Mouse (Mus musculus) neural tube, embryonic 13.5 days (tissue): Measurements from ENCODE around the gene Ccne1. TPM values are rescaled to one million over a fixed set of nuclear protein-coding genes. Genes with fewer than 3 reads are reported as not detected.
"Not testable (repeated sequence)": the region's sequence is repeated elsewhere in the genome, so short reads cannot be mapped to it uniquely, and the experiment has no call there.

ENCODE experiments used
- ATAC-seq: fragments of 200-750 bp; cut with Nextera tagmentation; 2 replicates; pipeline ENCODE4 v1.8.0; 2017; ENCODE audit warnings: low read depth, mild to moderate bottlenecking, moderate TSS enrichment, moderate library complexity
- H3K27ac ChIP-seq: fragments of 300-500 bp; sonication (generic); replicated peaks from 2 replicates; pipeline ENCODE4 v1.5.1; 2015; ENCODE audit warnings: moderate library complexity, mild to moderate bottlenecking, inconsistent platforms
- H3K27me3 ChIP-seq: fragments of 300-500 bp; sonication (generic); 2 replicates; pipeline ENCODE4 v1.6.1; 2015; ENCODE audit warnings: mild to moderate bottlenecking, inconsistent platforms
- H3K36me3 ChIP-seq: fragments of 300-500 bp; sonication (generic); 2 replicates; pipeline ENCODE4 v1.6.1; 2015; ENCODE audit warnings: mild to moderate bottlenecking, inconsistent platforms
- H3K4me1 ChIP-seq: fragments of 300-500 bp; sonication (generic); replicated peaks from 2 replicates; pipeline ENCODE4 v1.6.1; 2015; ENCODE audit warnings: inconsistent platforms
- H3K4me2 ChIP-seq: fragments of 300-500 bp; sonication (generic); 2 replicates; pipeline ENCODE4 v1.6.1; 2015; ENCODE audit warnings: inconsistent platforms, mild to moderate bottlenecking, moderate library complexity
- H3K4me3 ChIP-seq: fragments of 300-500 bp; sonication (generic); 2 replicates; pipeline ENCODE4 v1.5.1; 2015; ENCODE audit warnings: mild to moderate bottlenecking, inconsistent platforms
- H3K9ac ChIP-seq: fragments of 300-500 bp; sonication (generic); 2 replicates; pipeline ENCODE4 v1.6.1; 2015; ENCODE audit warnings: moderate library complexity, mild to moderate bottlenecking, inconsistent platforms
- H3K9me3 ChIP-seq: fragments of 300-500 bp; sonication (generic); 2 replicates; pipeline ENCODE4 v1.6.1; 2016; ENCODE audit warnings: inconsistent platforms
- WGBS: fragments of 180-500 bp; shearing (Covaris S2); methylation state at CpG from one replicate; pipeline ENCODE4 v1.1.7; 2015; 5-methylcytosine and 5-hydroxymethylcytosine counted together
- polyA plus RNA-seq: library from polyadenylated mRNA; unstranded; fragments of >200 nt; fragmentation: Nextera tagmentation; extraction: Ambion mirVana; gene quantifications from 2 replicates; pipeline ENCODE4 v1.2.1, GENCODE M21; 2015

Ccne1 gene
- polyA plus RNA-seq, 1 experiment from 2014 or later: 18.2 TPM

GRCm38 (mm10) chr7:38128256-38128655 lies 20.9 kb upstream of the Ccne1 start:
- not testable (repeated sequence) for ATAC-seq, H3K27ac ChIP-seq, H3K9ac ChIP-seq, H3K9me3 ChIP-seq, H3K27me3 ChIP-seq, H3K4me2 ChIP-seq, H3K36me3 ChIP-seq, H3K4me3 ChIP-seq
- H3K4me1 ChIP-seq: peaks cover 16% of the 10 kb centered on the region
- 66% methylated on average over 5 of the region's 5 CpGs for WGBS

- no peak for ATAC-seq
- peaks cover 14% of the 10 kb centered on the region for H3K4me1 ChIP-seq
- H3K4me3 ChIP-seq: no peak overlapping the region
- WGBS: 70% methylated on average over 12 of the region's 12 CpGs
- H3K9ac ChIP-seq: no peak overlapping the region; the same call in 1 of the 2 replicates
- H3K36me3 ChIP-seq: no peaks in the 10 kb centered on the region
- no peaks in the 10 kb centered on the region for H3K27me3 ChIP-seq
- H3K4me2 ChIP-seq: no peak overlapping the region
- no peak overlapping the region for H3K27ac ChIP-seq
- H3K9me3 ChIP-seq: no peaks in the 10 kb centered on the region
These were observed 18.3 kb upstream of the Ccne1 start for GRCm38 (mm10) chr7:38125565-38126159.

- H3K36me3 ChIP-seq, H3K4me3 ChIP-seq, H3K4me2 ChIP-seq, H3K9ac ChIP-seq, H3K27me3 ChIP-seq, H3K9me3 ChIP-seq, H3K27ac ChIP-seq, H3K4me1 ChIP-seq, ATAC-seq: not testable (repeated sequence)
- 96% methylated on average over 2 of the region's 2 CpGs for WGBS
These were observed 16.8 kb upstream of the Ccne1 start for GRCm38 (mm10) chr7:38124164-38124563.

- Histone ChIP-seq H3K9me3 (no peaks in the 10 kb centered on the region), H3K27me3 (peaks cover 6% of the 10 kb centered on the region; the same call in 1 of the 2 replicates), H3K36me3 (no peaks in the 10 kb centered on the region), H3K4me2 (no peak overlapping the region), H3K27ac (no peak overlapping the region), H3K9ac (no peak overlapping the region), H3K4me3 (no peak overlapping the region), H3K4me1 (no peaks in the 10 kb centered on the region)
- ATAC-seq: no peak
- WGBS: 10% methylated on average over 1 of the region's 1 CpGs
These were observed 11.3 kb upstream of the Ccne1 start for GRCm38 (mm10) chr7:38118594-38118993.

- H3K9me3 ChIP-seq: no peaks in the 10 kb centered on the region
- no peak overlapping the region for H3K4me2 ChIP-seq
- no peak overlapping the region for H3K4me3 ChIP-seq
- H3K9ac ChIP-seq: no peak overlapping the region
- WGBS: 89% methylated on average over 9 of the region's 9 CpGs
- no peak overlapping the region for H3K27ac ChIP-seq
- H3K36me3 ChIP-seq: no peaks in the 10 kb centered on the region
- H3K4me1 ChIP-seq: no peaks in the 10 kb centered on the region
- H3K27me3 ChIP-seq: peaks cover 4% of the 10 kb centered on the region; the same call in 1 of the 2 replicates
- ATAC-seq: no peak
These were observed 5.1 kb upstream of the Ccne1 start for GRCm38 (mm10) chr7:38112451-38112850.

GRCm38 (mm10) chr7:38111996-38112395 lies 4.7 kb upstream of the Ccne1 start:
- H3K9ac ChIP-seq: no peak overlapping the region
- H3K27ac ChIP-seq: peak overlapping the region; percentile 28; the same call in 1 of the 2 replicates
- no peak overlapping the region for H3K4me2 ChIP-seq
- H3K36me3 ChIP-seq: no peaks in the 10 kb centered on the region
- peaks cover under 1% of the 10 kb centered on the region; the same call in 1 of the 2 replicates for H3K4me1 ChIP-seq
- 47% methylated on average over 3 of the region's 3 CpGs for WGBS
- H3K9me3 ChIP-seq: no peaks in the 10 kb centered on the region
- H3K27me3 ChIP-seq: peaks cover 4% of the 10 kb centered on the region; the same call in 1 of the 2 replicates
- no peak for ATAC-seq
- H3K4me3 ChIP-seq: no peak overlapping the region

GRCm38 (mm10) chr7:38108260-38108632 lies 912 bp upstream of the Ccne1 start:
- H3K4me1 ChIP-seq: peaks cover 17% of the 10 kb centered on the region
- no peaks in the 10 kb centered on the region for H3K36me3 ChIP-seq
- peak; percentile 9; the same call in 1 of the 2 replicates for ATAC-seq
- peaks cover 4% of the 10 kb centered on the region; the same call in 1 of the 2 replicates for H3K27me3 ChIP-seq
- no peaks in the 10 kb centered on the region for H3K9me3 ChIP-seq
- H3K4me2 ChIP-seq: peak overlapping the region; percentile 88
- H3K4me3 ChIP-seq: peak overlapping the region; percentile 76
- no peak overlapping the region for H3K27ac ChIP-seq
- H3K9ac ChIP-seq: peak overlapping the region; percentile 81; the same call in 1 of the 2 replicates
- WGBS: 39% methylated on average over 10 of the region's 10 CpGs

- Histone ChIP-seq H3K4me3 (peak overlapping the region; percentile 76), H3K27ac (no peak overlapping the region), H3K4me2 (peak overlapping the region; percentile 88), H3K27me3 (peaks cover 4% of the 10 kb centered on the region; the same call in 1 of the 2 replicates), H3K36me3 (0 out of 2 replicates have a peak, but pooled peaks cover 2% of the 10 kb centered on the region), H3K9ac (peak overlapping the region; percentile 81), H3K4me1 (peaks cover 17% of the 10 kb centered on the region), H3K9me3 (no peaks in the 10 kb centered on the region)
- peak; percentile 68 for ATAC-seq
- WGBS: under 1% methylated on average over 47 of the region's 47 CpGs
These were observed 523 bp downstream of the Ccne1 start for GRCm38 (mm10) chr7:38106711-38107311.

- H3K36me3 ChIP-seq: peaks cover 11% of the 10 kb centered on the region; the same call in 1 of the 2 replicates
- ATAC-seq: no peak
- no peak overlapping the region for H3K27ac ChIP-seq
- H3K4me3 ChIP-seq: no peak overlapping the region
- WGBS: 90% methylated on average over 3 of the region's 3 CpGs
- H3K27me3 ChIP-seq: peaks cover 4% of the 10 kb centered on the region; the same call in 1 of the 2 replicates
- H3K4me2 ChIP-seq: no peak overlapping the region
- no peak overlapping the region for H3K9ac ChIP-seq
- H3K9me3 ChIP-seq: no peaks in the 10 kb centered on the region
- H3K4me1 ChIP-seq: peaks cover 17% of the 10 kb centered on the region
These were observed 2.0 kb downstream of the Ccne1 start for GRCm38 (mm10) chr7:38105379-38105778.

- H3K36me3 ChIP-seq: peaks cover 23% of the 10 kb centered on the region; the same call in 1 of the 2 replicates
- peaks cover 4% of the 10 kb centered on the region; the same call in 1 of the 2 replicates for H3K27me3 ChIP-seq
- WGBS: 60% methylated on average over 5 of the region's 5 CpGs
- H3K9ac ChIP-seq: no peak overlapping the region
- no peak overlapping the region for H3K27ac ChIP-seq
- no peak for ATAC-seq
- peaks cover 17% of the 10 kb centered on the region for H3K4me1 ChIP-seq
- H3K4me2 ChIP-seq: no peak overlapping the region
- H3K4me3 ChIP-seq: no peak overlapping the region
- H3K9me3 ChIP-seq: no peaks in the 10 kb centered on the region
These were observed 3.2 kb downstream of the Ccne1 start for GRCm38 (mm10) chr7:38104097-38104496.

GRCm38 (mm10) chr7:38094353-38094752 lies 13.0 kb downstream of the Ccne1 start:
- no peaks in the 10 kb centered on the region for H3K9me3 ChIP-seq
- no peak overlapping the region for H3K4me3 ChIP-seq
- no peak for ATAC-seq
- H3K4me1 ChIP-seq: no peaks in the 10 kb centered on the region
- 87% methylated on average over 6 of the region's 6 CpGs for WGBS
- peaks cover 20% of the 10 kb centered on the region for H3K36me3 ChIP-seq
- no peaks in the 10 kb centered on the region for H3K27me3 ChIP-seq
- no peak overlapping the region for H3K4me2 ChIP-seq
- H3K27ac ChIP-seq: no peak overlapping the region
- no peak overlapping the region for H3K9ac ChIP-seq

GRCm38 (mm10) chr7:38093101-38093500 lies 14.2 kb downstream of the Ccne1 start:
- Histone ChIP-seq H3K9me3 (no peaks in the 10 kb centered on the region), H3K4me3 (no peak overlapping the region), H3K4me1 (no peaks in the 10 kb centered on the region), H3K27me3 (peaks cover under 1% of the 10 kb centered on the region; the same call in 1 of the 2 replicates), H3K4me2 (no peak overlapping the region), H3K36me3 (peaks cover 7% of the 10 kb centered on the region), H3K9ac (no peak overlapping the region), H3K27ac (no peak overlapping the region)
- 30% methylated on average over 2 of the region's 2 CpGs for WGBS
- no peak for ATAC-seq
